Mouse (Mus musculus) frontal cortex, adult 2 months (tissue): ENCODE results near the gene Adarb2. TPM values are rescaled to one million over a fixed set of nuclear protein-coding genes. Genes with fewer than 3 reads are reported as not detected.

Source experiments
- DNase-seq, 2 experiments: peaks; one replicate each; pipeline ENCODE4 v3.0.0; 2022; ENCODE audit warnings: low spot score in 1 of 2; ENCODE audit errors: extremely low spot score in 1 of 2
- polyA plus RNA-seq: library from polyadenylated mRNA; depleted of rRNA; stranded (reverse); fragments of >200 nt; gene quantifications from 2 replicates; pipeline ENCODE4 v1.2.3, GENCODE M21; 2012

The Adarb2 gene
- polyA plus RNA-seq, 1 experiment: 26.0 TPM

DNA sequence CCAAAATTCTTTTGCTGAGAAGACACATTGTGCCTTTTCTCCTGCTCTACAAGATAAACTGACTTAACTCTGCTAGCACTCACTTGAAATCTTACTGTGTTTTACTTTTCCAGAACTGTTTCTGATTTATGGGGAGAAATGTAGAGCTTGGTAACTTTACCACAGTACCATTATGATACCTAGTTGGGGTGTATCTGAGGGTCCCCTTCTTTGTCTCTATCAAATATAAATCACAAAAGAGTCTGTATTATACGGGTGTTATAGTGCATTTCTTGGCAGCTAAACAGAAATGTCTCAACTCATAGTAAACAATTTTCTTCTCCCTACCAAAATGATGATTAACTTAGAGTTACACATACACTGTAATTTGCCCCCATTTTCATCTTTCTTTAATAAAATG, 162.9 kb downstream of the Adarb2 start:
- DNase-seq: no peak

GRCm38 (mm10) chr13:8366087-8366486, 163.4 kb downstream of the Adarb2 start:
- DNase-seq: no peak

DNA sequence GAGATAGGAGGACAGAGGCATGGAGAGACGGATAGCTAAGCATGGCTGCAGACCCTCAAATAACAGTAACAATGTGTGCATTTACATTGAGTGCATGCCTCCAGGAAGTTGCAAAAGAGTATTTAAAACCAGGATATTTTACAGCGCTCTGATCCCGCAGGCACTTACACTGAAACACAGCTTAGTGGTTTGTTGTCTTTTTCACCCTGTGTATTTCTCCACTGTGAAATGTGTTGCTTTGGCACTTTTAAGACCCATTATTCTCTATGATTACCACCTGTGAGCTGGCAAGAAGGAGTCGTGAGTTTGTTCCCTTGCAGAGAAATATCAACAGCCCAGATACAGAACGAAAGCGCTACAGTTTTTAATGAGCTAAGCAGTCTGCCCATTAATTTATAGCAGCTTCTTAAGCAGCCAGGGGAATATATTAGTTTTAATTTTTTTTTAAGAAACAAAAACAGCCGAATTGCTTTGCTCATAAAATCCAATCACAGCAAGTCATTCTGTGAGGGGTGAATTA, 167.3 kb downstream of the Adarb2 start:
- no peak for DNase-seq

GRCm38 (mm10) chr13:8388541-8388940, 185.9 kb downstream of the Adarb2 start:
- no peak for DNase-seq

DNA sequence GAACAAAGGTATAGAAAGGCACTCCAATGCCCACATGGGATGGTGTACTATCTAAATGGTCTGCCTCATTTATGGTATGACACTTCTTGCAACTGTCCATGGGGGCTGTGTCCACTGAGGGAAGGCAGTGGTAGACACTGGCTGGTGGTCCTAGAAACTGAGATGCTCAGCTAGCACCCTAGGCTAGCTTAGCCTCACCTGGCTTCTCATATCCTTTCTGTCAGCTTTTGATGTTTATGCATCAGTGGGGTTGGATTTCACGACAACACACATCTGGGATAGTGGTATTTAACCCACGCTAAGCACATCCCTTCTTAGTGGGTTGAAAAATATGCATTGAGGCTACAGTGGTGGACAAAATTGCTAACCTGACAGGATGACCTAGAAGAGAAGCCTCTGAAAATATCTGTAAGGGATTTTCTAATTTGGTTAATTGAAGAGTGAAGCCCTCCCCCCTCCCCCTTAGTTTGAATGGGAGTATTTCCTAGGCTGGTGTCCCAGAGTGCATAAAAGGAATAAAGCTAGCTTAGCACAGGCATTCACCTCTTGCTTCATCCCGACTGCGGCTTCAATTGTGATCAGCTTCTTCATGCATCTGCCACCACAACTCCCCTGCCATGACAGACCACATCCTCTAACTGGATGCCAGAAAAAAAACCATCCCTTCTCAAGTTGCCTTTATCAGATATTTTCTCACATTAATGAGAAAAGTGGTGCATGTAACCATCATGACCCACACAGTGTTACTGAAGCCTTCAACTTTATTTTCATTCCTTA, 197.8 kb downstream of the Adarb2 start:
- DNase-seq: no peak

DNA sequence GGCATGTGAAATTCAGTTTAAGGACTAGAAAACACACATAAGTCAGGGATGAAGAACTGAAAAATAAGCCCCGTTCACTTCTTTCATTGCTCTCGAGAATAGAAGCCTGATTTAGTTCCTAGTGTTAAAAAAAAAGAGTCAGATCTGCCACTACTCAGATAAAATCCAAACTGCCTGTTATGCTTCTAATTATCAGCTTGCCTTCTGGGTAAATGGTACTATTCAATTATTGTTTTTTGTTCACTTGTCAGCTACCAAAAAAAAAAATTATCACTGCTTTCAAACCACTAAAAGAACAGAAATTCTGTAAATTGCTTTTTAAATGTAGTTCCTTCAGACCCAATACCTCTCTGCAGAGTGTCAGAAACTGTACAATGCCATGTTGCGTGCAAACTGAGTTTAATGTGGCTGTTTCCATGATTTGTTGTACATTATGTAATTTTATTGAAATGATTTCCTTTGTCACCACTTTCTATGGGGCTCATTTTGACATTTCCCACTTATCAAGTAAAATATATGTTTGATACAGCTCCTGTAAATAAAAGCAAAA, 199.7 kb downstream of the Adarb2 start:
- no peak for DNase-seq

GRCm38 (mm10) chr13:8406020-8406419, 203.4 kb downstream of the Adarb2 start:
- peak; percentile 32 to 53 for DNase-seq

DNA sequence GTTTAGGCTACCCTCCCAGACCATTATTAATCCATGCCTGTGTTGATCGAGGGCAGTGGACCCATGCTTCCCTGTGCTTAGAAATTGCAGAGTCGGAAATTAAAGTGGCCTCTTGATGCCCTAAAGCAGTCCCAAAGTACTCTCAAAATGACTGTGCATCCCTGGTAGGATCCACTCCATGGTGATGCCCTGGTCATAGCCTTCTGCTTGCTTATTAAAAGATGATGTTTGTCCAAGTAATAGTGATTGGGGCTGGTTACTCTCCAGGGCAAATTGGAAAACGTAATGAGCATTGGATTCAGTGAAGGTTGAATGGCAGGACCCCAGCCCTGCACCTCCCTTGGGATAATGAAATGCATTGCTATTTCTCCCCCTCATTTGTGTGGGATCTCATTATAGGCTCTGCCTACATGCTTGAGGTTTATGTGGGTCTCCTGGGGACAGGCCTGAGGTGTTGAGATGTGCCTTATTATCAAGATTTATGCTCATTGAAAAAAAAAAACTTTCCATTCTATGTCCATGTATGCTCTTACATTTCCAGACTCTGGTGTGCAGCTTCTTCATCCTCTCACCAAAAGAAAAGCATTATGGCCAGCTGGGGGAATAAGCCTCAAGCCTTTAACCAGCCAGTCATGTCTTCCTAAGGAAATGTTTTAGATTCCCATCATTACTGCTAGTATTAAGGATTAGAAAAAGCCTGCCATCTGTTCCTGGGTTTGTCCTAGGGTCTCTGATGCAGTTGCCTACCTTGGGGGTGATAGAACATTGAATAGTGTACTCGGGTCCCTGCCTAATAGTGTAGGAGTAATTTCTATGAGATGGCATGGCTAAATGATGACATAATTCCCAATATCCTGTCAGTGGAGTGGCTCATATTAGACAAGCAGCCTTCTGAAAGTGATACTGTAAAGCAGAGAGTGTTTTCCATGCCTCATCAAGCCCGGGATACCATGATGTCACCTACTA, 208.0 kb downstream of the Adarb2 start:
- no peak for DNase-seq

- no peak for DNase-seq
Observed at GRCm38 (mm10) chr13:8424019-8424719, 221.5 kb downstream of the Adarb2 start.

DNA sequence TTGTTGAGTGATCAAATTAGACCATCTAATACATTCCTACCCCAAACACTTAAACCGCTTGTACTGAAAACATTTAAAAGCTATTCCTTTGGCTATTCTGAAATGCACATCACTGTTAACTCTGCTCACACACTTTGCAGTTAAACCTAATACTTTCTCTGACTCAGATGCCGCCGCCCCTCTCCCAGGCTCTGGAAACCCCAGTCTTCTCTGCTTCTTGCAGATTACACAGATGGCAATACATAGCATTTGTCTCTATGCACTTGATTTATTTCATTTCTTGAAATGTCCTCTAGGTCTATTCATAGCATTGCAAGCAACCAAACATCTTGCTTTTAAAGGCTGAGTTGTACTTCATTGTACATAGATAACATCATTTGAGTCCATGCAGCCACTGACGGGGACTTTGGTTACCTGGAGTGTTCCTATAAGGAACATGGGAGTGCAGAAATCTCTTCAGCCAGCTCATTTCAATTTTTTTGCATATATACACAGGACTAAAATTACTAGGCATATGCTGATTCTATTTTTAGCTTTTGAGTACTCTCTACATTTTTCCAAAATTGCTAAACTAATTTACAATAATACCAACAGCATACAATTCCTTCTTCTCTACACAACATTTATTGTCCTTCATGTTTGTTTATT, 236.6 kb downstream of the Adarb2 start:
- DNase-seq: peak; percentile 5 to 22

DNA sequence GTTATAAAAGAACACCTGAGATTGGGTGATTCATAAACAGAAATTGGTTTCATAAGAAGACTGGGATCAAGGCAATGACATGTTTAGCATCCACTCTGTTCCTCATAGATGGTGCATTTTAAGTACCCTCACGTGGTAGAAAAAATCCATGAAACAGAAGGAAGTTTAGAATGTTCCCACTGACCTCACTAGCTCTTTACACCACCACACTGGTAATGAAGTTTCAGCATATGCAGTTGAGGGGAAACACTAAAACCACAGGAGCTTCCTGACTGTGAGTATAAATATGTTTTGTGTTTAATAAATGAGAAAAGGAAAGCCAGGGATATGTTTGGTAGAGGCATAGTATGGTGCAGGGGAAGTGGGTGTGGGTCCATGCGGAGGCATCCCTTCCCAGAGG, 242.7 kb downstream of the Adarb2 start:
- DNase-seq: no peak

GRCm38 (mm10) chr13:8448192-8448879, 245.7 kb downstream of the Adarb2 start:
- DNase-seq: no peak

- DNase-seq: no peak
Observed at GRCm38 (mm10) chr13:8451581-8451980, 248.9 kb downstream of the Adarb2 start.

DNA sequence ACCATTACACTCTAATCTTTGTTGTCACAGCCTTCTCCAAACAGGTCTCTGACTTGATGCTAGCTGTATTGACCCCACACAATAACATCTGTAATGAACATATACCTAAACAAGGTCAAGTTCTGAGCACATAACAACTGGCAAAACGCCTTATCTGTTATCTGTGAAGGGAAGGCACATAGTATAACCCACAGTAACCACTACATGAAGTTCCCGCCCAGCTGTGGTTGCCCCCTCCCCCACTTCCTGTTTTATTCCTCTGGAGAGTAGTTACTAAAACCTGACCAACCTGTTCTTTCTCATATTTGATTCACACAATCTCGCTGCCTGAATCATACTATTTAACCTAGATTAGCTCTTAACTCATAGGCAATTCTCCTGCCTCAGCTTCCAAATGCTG, 254.2 kb downstream of the Adarb2 start:
- no peak for DNase-seq

DNA sequence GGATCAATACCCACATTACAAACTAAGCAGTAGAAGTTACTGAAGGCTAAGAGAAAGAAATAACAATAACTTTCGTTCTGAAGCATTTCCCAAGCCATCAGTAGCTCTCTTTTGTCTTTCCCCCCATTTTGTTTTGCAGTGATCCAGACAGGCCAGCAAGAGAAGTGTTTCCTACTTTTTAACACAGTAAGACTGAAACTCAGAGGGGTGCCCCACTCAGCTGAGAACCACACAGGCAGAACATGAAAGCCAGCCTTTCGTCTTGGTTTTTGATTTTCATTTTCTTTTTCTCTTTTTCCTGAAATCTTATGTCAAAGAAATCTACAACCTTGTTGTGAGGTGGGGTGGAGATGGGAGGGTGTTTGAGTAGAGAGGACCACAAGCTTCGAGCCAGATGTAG, 255.2 kb downstream of the Adarb2 start:
- DNase-seq: no peak

- no peak for DNase-seq
Observed at GRCm38 (mm10) chr13:8467591-8468366, 265.1 kb downstream of the Adarb2 start.

DNA sequence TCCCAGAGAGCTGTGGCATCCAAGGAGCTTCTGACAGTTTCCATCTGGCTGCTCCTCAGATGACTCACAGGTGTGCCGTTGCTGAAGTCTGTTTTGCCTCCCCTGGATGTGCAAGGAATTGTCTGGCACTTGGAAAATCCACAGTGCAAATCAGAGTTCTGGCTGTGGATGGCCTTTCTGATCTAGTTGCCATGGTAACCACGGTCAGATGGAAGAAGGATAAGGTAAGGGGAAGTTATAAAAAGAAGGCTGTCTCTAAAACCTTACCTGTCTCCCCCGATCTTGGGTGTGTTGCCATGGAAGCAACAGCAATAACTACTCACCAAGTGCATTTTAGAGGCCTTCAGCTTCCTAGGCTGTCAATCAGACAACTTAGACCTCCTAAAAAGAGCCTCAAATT, 273.6 kb downstream of the Adarb2 start:
- peak in 1 of 2 experiments; percentile 21 for DNase-seq

- DNase-seq: no peak
Observed at GRCm38 (mm10) chr13:8478731-8479130, 276.1 kb downstream of the Adarb2 start.

GRCm38 (mm10) chr13:8479970-8480369, 277.3 kb downstream of the Adarb2 start:
- DNase-seq: no peak
